Mouse (Mus musculus): ENCODE measurements around the gene Rgl3. TPM values are rescaled to one million over a fixed set of nuclear protein-coding genes. Genes with fewer than 3 reads are reported as not detected.
A peak's percentile ranks its signal among the peaks of the same experiment; 100 is the strongest.

The Rgl3 gene
- 0.34 and 0.55 TPM in 2 replicates for polyA plus RNA-seq (2014; fragmentation: Nextera tagmentation; extraction: Ambion mirVana)

- Histone ChIP-seq H3K9ac (ENCODE audit: low read depth, low read length) (no peak within 1 kb of the TSS), H3K4me3 (ENCODE audit: low read depth, low read length) (peak within 1 kb of the TSS; percentile 49), H3K4me2 (peak within 1 kb of the TSS; percentile 67), H3K4me1 (replicated peaks; ENCODE audit: control insufficient read depth, insufficient read depth, low read length) (peaks cover 10% of the 10 kb centered on the region; the same call in 1 of the 2 replicates), H3K27ac (ENCODE audit: low read depth, low read length) (no peak within 1 kb of the TSS), H3K9me3 (ENCODE audit: control insufficient read depth, low read length) (no peaks in the 10 kb centered on the region), H3K27me3 (replicated peaks; ENCODE audit: control insufficient read depth, insufficient read depth, low read length) (peaks cover 94% of the 10 kb centered on the region), H3K36me3 (ENCODE audit: control insufficient read depth, insufficient read depth, low read length) (no peaks in the 10 kb centered on the region)
- DNase-seq (ENCODE audit: low spot score) (no peak), ATAC-seq (replicated peaks; ENCODE audit: low FRiP score) (no peak)
- 3% methylated on average over 42 of the region's 42 CpGs for WGBS
These were observed at the start of gene Rgl3 for GRCm38 (mm10) chr9:21989230-21990110. Gene Rgl3 (minus strand): TSS chr9:21989446.

DNA sequence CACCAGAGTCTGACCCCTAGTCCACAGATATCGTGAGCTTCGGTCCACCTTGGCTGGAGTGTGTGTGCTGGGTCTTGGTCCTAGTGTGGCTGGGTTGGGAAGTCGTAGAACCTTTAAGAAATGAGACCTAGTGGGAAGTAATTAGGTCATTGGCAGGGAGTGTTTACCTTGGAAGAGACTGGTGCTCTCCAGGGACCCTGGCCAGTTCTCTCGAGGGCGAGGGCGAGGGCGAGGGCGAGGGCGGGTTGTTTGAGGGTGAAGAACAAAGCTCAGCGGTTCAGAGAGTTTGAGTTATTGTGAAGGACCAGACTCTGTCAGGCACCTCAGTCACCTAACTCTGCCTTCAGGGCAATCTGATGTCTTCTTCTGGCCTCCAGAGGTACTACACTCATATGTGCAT is 48.6 kb upstream of the Rgl3 start:
- no peak overlapping the region for H3K4me2 ChIP-seq
- no peaks in the 10 kb centered on the region for H3K4me1 ChIP-seq (replicated peaks; ENCODE audit: control insufficient read depth, insufficient read depth, low read length)
- no peak overlapping the region for H3K9ac ChIP-seq (ENCODE audit: low read depth, low read length)
- WGBS = 76% methylated on average over 10 of the region's 10 CpGs
- DNase-seq (ENCODE audit: low spot score) (no peak), ATAC-seq (replicated peaks; ENCODE audit: low FRiP score) (no peak)
- no peaks in the 10 kb centered on the region for H3K9me3 ChIP-seq (ENCODE audit: control insufficient read depth, low read length)
- no peaks in the 10 kb centered on the region for H3K36me3 ChIP-seq (ENCODE audit: control insufficient read depth, insufficient read depth, low read length)
- no peak overlapping the region for H3K4me3 ChIP-seq (ENCODE audit: low read depth, low read length)
- no peaks in the 10 kb centered on the region; the same call in none of the 2 replicates for H3K27me3 ChIP-seq (replicated peaks; ENCODE audit: control insufficient read depth, insufficient read depth, low read length)
- H3K27ac ChIP-seq (ENCODE audit: low read depth, low read length) = no peak overlapping the region

GRCm38 (mm10) chr9:22035300-22036044 is 46.2 kb upstream of the Rgl3 start:
- Histone ChIP-seq H3K27me3 (replicated peaks; ENCODE audit: control insufficient read depth, insufficient read depth, low read length) (no peaks in the 10 kb centered on the region; the same call in none of the 2 replicates), H3K9ac (ENCODE audit: low read depth, low read length) (no peak overlapping the region), H3K4me3 (ENCODE audit: low read depth, low read length) (no peak overlapping the region), H3K4me2 (no peak overlapping the region), H3K27ac (ENCODE audit: low read depth, low read length) (no peak overlapping the region), H3K9me3 (ENCODE audit: control insufficient read depth, low read length) (no peaks in the 10 kb centered on the region), H3K4me1 (replicated peaks; ENCODE audit: control insufficient read depth, insufficient read depth, low read length) (no peaks in the 10 kb centered on the region), H3K36me3 (ENCODE audit: control insufficient read depth, insufficient read depth, low read length) (no peaks in the 10 kb centered on the region)
- no peak for ATAC-seq (replicated peaks; ENCODE audit: low FRiP score)
- 57% methylated on average over 6 of the region's 6 CpGs for WGBS
- no peak for DNase-seq (ENCODE audit: low spot score)

DNA sequence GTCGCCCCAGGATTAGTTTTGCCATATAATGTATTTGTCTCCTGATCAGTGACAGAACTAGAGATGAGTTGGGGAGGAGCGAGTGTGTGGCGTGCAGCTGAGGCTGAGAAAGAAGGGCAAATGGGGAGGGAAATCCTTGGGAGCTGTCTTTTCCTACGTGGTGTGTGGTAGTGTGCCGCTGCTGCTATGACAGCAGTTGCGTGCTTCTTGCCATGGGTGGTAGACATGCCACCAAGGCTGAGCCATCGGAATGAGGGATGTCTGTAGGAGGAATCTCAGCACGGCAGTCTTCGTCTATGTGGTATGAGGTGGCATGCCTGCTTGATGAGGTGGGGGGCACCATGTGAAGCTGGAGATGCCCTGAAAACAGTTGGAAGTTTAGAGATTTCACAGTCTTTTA is 41.1 kb upstream of the Rgl3 start:
- no peak overlapping the region for H3K4me3 ChIP-seq (ENCODE audit: low read depth, low read length)

DNA sequence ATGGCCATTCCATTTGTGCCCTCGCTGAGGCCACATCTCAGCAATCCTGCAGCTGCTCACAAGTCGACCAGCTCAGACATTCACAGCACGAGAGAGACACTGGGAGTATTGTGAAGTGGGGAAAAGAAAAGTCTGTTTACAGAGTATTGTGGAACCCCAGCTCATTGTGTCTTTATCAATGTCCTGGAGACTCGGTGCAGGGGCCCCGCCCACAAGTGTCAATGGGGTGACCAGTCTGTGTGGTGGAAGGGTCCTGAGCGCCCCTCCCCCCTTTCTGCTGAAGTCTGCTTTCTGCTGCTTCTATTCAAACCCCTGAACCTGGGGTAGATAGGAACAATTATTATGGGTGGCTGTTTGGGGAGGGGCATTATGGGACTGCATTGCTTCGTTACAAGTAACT is 39.2 kb upstream of the Rgl3 start:
- H3K4me3 ChIP-seq (ENCODE audit: low read depth, low read length) = no peak overlapping the region
- no peak overlapping the region for H3K9ac ChIP-seq (ENCODE audit: low read depth, low read length)
- no peak overlapping the region for H3K27ac ChIP-seq (ENCODE audit: low read depth, low read length)
- H3K36me3 ChIP-seq (ENCODE audit: control insufficient read depth, insufficient read depth, low read length) = no peaks in the 10 kb centered on the region
- H3K4me2 ChIP-seq = no peak overlapping the region
- DNase-seq (ENCODE audit: low spot score) (no peak), ATAC-seq (replicated peaks; ENCODE audit: low FRiP score) (no peak)
- WGBS = 45% methylated on average over 7 of the region's 7 CpGs
- H3K27me3 ChIP-seq (replicated peaks; ENCODE audit: control insufficient read depth, insufficient read depth, low read length) = no peaks in the 10 kb centered on the region
- peaks cover 3% of the 10 kb centered on the region; the same call in 1 of the 2 replicates for H3K4me1 ChIP-seq (replicated peaks; ENCODE audit: control insufficient read depth, insufficient read depth, low read length)
- H3K9me3 ChIP-seq (ENCODE audit: control insufficient read depth, low read length) = no peaks in the 10 kb centered on the region

More for the DNA sequence above, 41.1 kb upstream of the Rgl3 start:
- H3K36me3 ChIP-seq (ENCODE audit: control insufficient read depth, insufficient read depth, low read length) = no peaks in the 10 kb centered on the region
- no peak overlapping the region for H3K4me2 ChIP-seq
- no peaks in the 10 kb centered on the region for H3K9me3 ChIP-seq (ENCODE audit: control insufficient read depth, low read length)
- no peak for ATAC-seq (replicated peaks; ENCODE audit: low FRiP score)
- 87% methylated on average over 9 of the region's 9 CpGs for WGBS
- H3K4me1 ChIP-seq (replicated peaks; ENCODE audit: control insufficient read depth, insufficient read depth, low read length) = peaks cover 3% of the 10 kb centered on the region; the same call in 1 of the 2 replicates
- H3K27me3 ChIP-seq (replicated peaks; ENCODE audit: control insufficient read depth, insufficient read depth, low read length) = no peaks in the 10 kb centered on the region
- no peak overlapping the region for H3K27ac ChIP-seq (ENCODE audit: low read depth, low read length)
- no peak for DNase-seq (ENCODE audit: low spot score)
- H3K9ac ChIP-seq (ENCODE audit: low read depth, low read length) = no peak overlapping the region

GRCm38 (mm10) chr9:22024592-22024991 is 35.3 kb upstream of the Rgl3 start:
- 52% methylated on average over 8 of the region's 8 CpGs for WGBS
- no peaks in the 10 kb centered on the region for H3K9me3 ChIP-seq (ENCODE audit: control insufficient read depth, low read length)
- no peak overlapping the region for H3K4me2 ChIP-seq
- no peaks in the 10 kb centered on the region for H3K27me3 ChIP-seq (replicated peaks; ENCODE audit: control insufficient read depth, insufficient read depth, low read length)
- H3K4me1 ChIP-seq (replicated peaks; ENCODE audit: control insufficient read depth, insufficient read depth, low read length) = peaks cover 3% of the 10 kb centered on the region; the same call in 1 of the 2 replicates
- no peak overlapping the region for H3K27ac ChIP-seq (ENCODE audit: low read depth, low read length)
- no peak overlapping the region for H3K4me3 ChIP-seq (ENCODE audit: low read depth, low read length)
- H3K9ac ChIP-seq (ENCODE audit: low read depth, low read length) = no peak overlapping the region
- H3K36me3 ChIP-seq (ENCODE audit: control insufficient read depth, insufficient read depth, low read length) = no peaks in the 10 kb centered on the region
- ATAC-seq (replicated peaks; ENCODE audit: low FRiP score) (no peak; the same call in 1 of the 2 replicates), DNase-seq (ENCODE audit: low spot score) (no peak)

DNA sequence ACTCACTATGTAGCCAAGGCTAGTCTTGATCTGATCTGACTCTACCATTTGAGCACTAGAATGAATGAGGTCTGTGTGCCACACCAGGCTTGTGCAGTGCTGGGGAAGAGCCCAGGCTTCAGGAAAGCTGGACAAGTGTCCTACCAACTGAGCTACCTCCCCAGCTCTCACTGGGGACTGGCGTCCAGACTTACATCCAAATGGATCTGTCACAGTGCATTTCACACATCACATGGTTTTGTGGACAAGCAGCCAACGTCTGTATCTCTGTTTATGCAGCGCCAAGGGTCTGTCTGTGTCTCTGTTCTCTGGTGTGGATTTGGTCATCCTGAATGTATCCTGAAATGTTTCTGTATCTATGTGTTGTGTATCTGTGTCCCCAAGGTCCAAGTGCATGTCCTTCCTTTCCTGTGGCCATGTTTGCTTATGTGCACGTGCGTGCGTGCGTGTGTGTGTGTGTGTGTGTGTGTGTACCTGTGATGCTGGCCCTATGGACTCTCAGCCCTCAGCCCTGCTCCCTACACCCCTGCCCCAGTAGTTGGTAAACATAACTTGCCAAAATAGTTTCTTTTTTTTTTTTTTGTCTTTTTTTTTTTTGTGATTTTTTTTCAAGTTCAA is 28.1 kb upstream of the Rgl3 start:
- no peaks in the 10 kb centered on the region for H3K27me3 ChIP-seq (replicated peaks; ENCODE audit: control insufficient read depth, insufficient read depth, low read length)
- whole genome bisulfite sequencing = 73% methylated on average over 7 of the region's 7 CpGs
- H3K4me3 ChIP-seq (ENCODE audit: low read depth, low read length) = no peak overlapping the region
- ATAC-seq (replicated peaks; ENCODE audit: low FRiP score) (no peak), DNase-seq (ENCODE audit: low spot score) (no peak)
- peaks cover 15% of the 10 kb centered on the region for H3K36me3 ChIP-seq (ENCODE audit: control insufficient read depth, insufficient read depth, low read length)
- no peak overlapping the region for H3K4me2 ChIP-seq
- no peak overlapping the region for H3K9ac ChIP-seq (ENCODE audit: low read depth, low read length)
- no peaks in the 10 kb centered on the region for H3K9me3 ChIP-seq (ENCODE audit: control insufficient read depth, low read length)
- no peak overlapping the region for H3K27ac ChIP-seq (ENCODE audit: low read depth, low read length)
- no peaks in the 10 kb centered on the region; the same call in 1 of the 2 replicates for H3K4me1 ChIP-seq (replicated peaks; ENCODE audit: control insufficient read depth, insufficient read depth, low read length)

GRCm38 (mm10) chr9:22016245-22016644 is 27.0 kb upstream of the Rgl3 start:
- Histone ChIP-seq H3K4me3 (ENCODE audit: low read depth, low read length) (no peak overlapping the region), H3K4me2 (no peak overlapping the region), H3K27ac (ENCODE audit: low read depth, low read length) (no peak overlapping the region), H3K36me3 (ENCODE audit: control insufficient read depth, insufficient read depth, low read length) (peaks cover 26% of the 10 kb centered on the region), H3K27me3 (replicated peaks; ENCODE audit: control insufficient read depth, insufficient read depth, low read length) (no peaks in the 10 kb centered on the region), H3K9ac (ENCODE audit: low read depth, low read length) (no peak overlapping the region), H3K4me1 (replicated peaks; ENCODE audit: control insufficient read depth, insufficient read depth, low read length) (no peaks in the 10 kb centered on the region; the same call in 1 of the 2 replicates), H3K9me3 (ENCODE audit: control insufficient read depth, low read length) (no peaks in the 10 kb centered on the region)
- WGBS = 69% methylated on average over 10 of the region's 10 CpGs
- DNase-seq (ENCODE audit: low spot score) (no peak), ATAC-seq (replicated peaks; ENCODE audit: low FRiP score) (no peak)

All from liver, embryonic 11.5 days (tissue).